17 mouse cellular contexts compared by ENCODE assay signal in the genomic region with DNA sequence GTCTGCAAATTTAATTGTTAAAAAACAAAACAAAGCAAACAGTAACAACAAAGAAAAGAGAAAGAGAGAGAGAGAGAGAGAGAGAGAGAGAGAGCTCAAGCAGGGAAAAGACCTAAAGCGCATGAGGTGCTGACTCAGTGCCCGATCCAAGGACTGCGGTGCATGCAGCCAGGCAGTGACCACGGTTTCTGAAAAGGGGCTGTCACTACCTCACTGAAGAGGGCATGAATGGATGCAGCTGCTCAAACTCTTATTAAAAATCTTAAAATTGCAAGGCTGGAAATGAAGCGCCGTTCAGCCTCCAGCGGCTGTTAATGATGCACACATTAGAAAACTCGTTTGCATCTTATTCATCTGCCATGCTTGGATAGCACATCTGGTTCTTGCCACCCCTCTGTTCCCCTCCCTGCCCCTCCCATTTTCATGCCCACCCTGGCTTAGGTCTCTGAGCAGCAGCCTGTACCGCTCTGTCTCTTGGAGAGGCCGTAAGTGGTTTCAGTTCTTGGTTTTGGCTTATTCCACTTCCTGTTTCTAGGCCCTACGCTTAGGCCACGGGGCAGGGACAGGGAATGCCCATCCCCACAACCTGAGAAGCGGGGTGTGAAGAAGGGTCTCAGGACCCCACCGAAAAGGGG. TPM values are rescaled to one million over a fixed set of nuclear protein-coding genes. Genes with fewer than 3 reads are reported as not detected.
DNase-seq lines count a peak whose midpoint lies in the region; ATAC-seq and TF ChIP-seq lines count a peak whose summit lies in the region.
"Had no signal": no experiment of that assay in that cellular context is flagged by ENCODE, and none has a peak within 500 bp of the region (broad histone marks: within the 10 kb centered on the region; RNA-seq: fewer than 3 reads in every experiment).

No protein-coding gene starts in this region.

- 85% methylated on average over 14 of the region's 14 CpGs for WGBS in forebrain, embryonic 13.5 days
- 91% methylated on average over 14 of the region's 14 CpGs for WGBS in forebrain, embryonic 11.5 days
- 67% methylated on average over 14 of the region's 14 CpGs for WGBS in liver, postnatal 0 days (ENCODE audit: insufficient replicate concordance)
- 87% methylated on average over 14 of the region's 14 CpGs for WGBS in liver, embryonic 11.5 days
- WGBS in forebrain, embryonic 16.5 days: 75% methylated on average over 14 of the region's 14 CpGs

- H3K79me2 ChIP-seq in myocyte (ENCODE audit: control insufficient read depth, insufficient read depth): no peaks in the 10 kb centered on the region

- peak; percentile 45 for TF ChIP-seq POLR2A in myocyte (IDR thresholded peaks at IDR 0.05; ENCODE audit: insufficient read length, low read depth)

- H3K27me3 ChIP-seq in forebrain, embryonic 13.5 days: no peaks in the 10 kb centered on the region
- no peaks in the 10 kb centered on the region for H3K27me3 ChIP-seq in forebrain, embryonic 11.5 days (ENCODE audit: control insufficient read depth, insufficient read depth, low read length)
- no peaks in the 10 kb centered on the region for H3K27me3 ChIP-seq in liver, postnatal 0 days (ENCODE audit: insufficient read depth, low read length)
- H3K27me3 ChIP-seq in liver, embryonic 11.5 days (replicated peaks; ENCODE audit: control insufficient read depth, insufficient read depth, low read length): no peaks in the 10 kb centered on the region
- H3K27me3 ChIP-seq in forebrain, embryonic 16.5 days (replicated peaks; ENCODE audit: control insufficient read depth, insufficient read depth, low read length): no peaks in the 10 kb centered on the region
- no peaks in the 10 kb centered on the region for H3K27me3 ChIP-seq in myocyte (ENCODE audit: control insufficient read depth, insufficient read depth, insufficient read length)

- no peak for DNase-seq in forebrain, embryonic 11.5 days (ENCODE audit: low spot score)
- no peak for DNase-seq in liver, postnatal 0 days
- DNase-seq in liver, embryonic 11.5 days (ENCODE audit: low spot score): no peak
- no peak for DNase-seq in lung, postnatal 14 days
- no peak for DNase-seq in adrenal gland, adult 8-10 months
- DNase-seq: cerebellum, adult 2 months; gastrocnemius, postnatal 36 days; kidney, adult 2 months; left cerebral cortex, postnatal 4 days; lung, postnatal 36 days had no signal

- no peak for TF ChIP-seq CTCF in liver, postnatal 0 days (IDR thresholded peaks at IDR 0.05; ENCODE audit: low read depth)

- H3K4me2 ChIP-seq in forebrain, embryonic 13.5 days: no peak overlapping the region
- H3K4me2 ChIP-seq in forebrain, embryonic 11.5 days (ENCODE audit: low read depth, low read length, severe bottlenecking): no peak overlapping the region
- H3K4me2 ChIP-seq in liver, postnatal 0 days (ENCODE audit: low read depth, low read length): no peak overlapping the region
- no peak overlapping the region for H3K4me2 ChIP-seq in liver, embryonic 11.5 days
- H3K4me2 ChIP-seq in forebrain, embryonic 16.5 days (ENCODE audit: low read length): no peak overlapping the region
- no peak overlapping the region for H3K4me2 ChIP-seq in myocyte (ENCODE audit: low read depth)

- H3K9ac ChIP-seq in forebrain, embryonic 13.5 days: no peak overlapping the region
- H3K9ac ChIP-seq in forebrain, embryonic 11.5 days (ENCODE audit: low read length): no peak overlapping the region
- H3K9ac ChIP-seq in liver, postnatal 0 days (replicated peaks): no peak overlapping the region
- H3K9ac ChIP-seq in liver, embryonic 11.5 days (ENCODE audit: low read depth, low read length): no peak overlapping the region
- H3K9ac ChIP-seq in forebrain, embryonic 16.5 days (replicated peaks; ENCODE audit: low read depth, low read length): no peak overlapping the region
- H3K9ac ChIP-seq: liver, embryonic 14.5 days had no signal

- H3K36me3 ChIP-seq in forebrain, embryonic 13.5 days (ENCODE audit: poor library complexity, severe bottlenecking): peaks cover 64% of the 10 kb centered on the region
- H3K36me3 ChIP-seq in forebrain, embryonic 11.5 days (ENCODE audit: control insufficient read depth, insufficient read depth, low read length): peaks cover 18% of the 10 kb centered on the region
- peaks cover 37% of the 10 kb centered on the region for H3K36me3 ChIP-seq in liver, postnatal 0 days (replicated peaks; ENCODE audit: insufficient read depth, low read length)
- H3K36me3 ChIP-seq in liver, embryonic 11.5 days (ENCODE audit: control insufficient read depth, insufficient read depth, low read length): peaks cover 44% of the 10 kb centered on the region
- peaks cover 48% of the 10 kb centered on the region for H3K36me3 ChIP-seq in forebrain, embryonic 16.5 days (ENCODE audit: control insufficient read depth, insufficient read depth)
- peaks cover 60% of the 10 kb centered on the region for H3K36me3 ChIP-seq in myocyte (ENCODE audit: control insufficient read depth, insufficient read depth)

- H3K27ac ChIP-seq in forebrain, embryonic 13.5 days: peak overlapping the region; percentile 63
- no peak overlapping the region for H3K27ac ChIP-seq in forebrain, embryonic 11.5 days (ENCODE audit: low read depth, low read length)
- no peak overlapping the region for H3K27ac ChIP-seq in liver, postnatal 0 days (ENCODE audit: low read depth)
- no peak overlapping the region for H3K27ac ChIP-seq in liver, embryonic 11.5 days (ENCODE audit: low read depth, low read length)
- H3K27ac ChIP-seq in forebrain, embryonic 16.5 days (ENCODE audit: low read length): peak overlapping the region; percentile 61
- H3K27ac ChIP-seq: liver, embryonic 14.5 days had no signal

- no peaks in the 10 kb centered on the region for H3K9me3 ChIP-seq in forebrain, embryonic 13.5 days (replicated peaks)
- no peaks in the 10 kb centered on the region for H3K9me3 ChIP-seq in forebrain, embryonic 11.5 days (ENCODE audit: control insufficient read depth, low read length)
- no peaks in the 10 kb centered on the region for H3K9me3 ChIP-seq in liver, postnatal 0 days (ENCODE audit: low read length)
- no peaks in the 10 kb centered on the region for H3K9me3 ChIP-seq in liver, embryonic 11.5 days (ENCODE audit: control insufficient read depth, low read length)
- H3K9me3 ChIP-seq in forebrain, embryonic 16.5 days (ENCODE audit: control insufficient read depth, low read length): no peaks in the 10 kb centered on the region
- H3K9me3 ChIP-seq: G1E had no signal

- H3ac ChIP-seq in myocyte (ENCODE audit: control insufficient read depth, insufficient read length): no peak overlapping the region

- peak; percentile 52; the same call in 1 of the 2 replicates for ATAC-seq in forebrain, embryonic 13.5 days
- no peak for ATAC-seq in forebrain, embryonic 11.5 days (replicated peaks; ENCODE audit: low FRiP score)
- peak; percentile 35; the same call in 1 of the 2 replicates for ATAC-seq in liver, postnatal 0 days
- ATAC-seq in liver, embryonic 11.5 days (replicated peaks; ENCODE audit: low FRiP score): no peak
- ATAC-seq in forebrain, embryonic 16.5 days: peak; percentile 56

- no peak for TF ChIP-seq EP300 in liver, postnatal 0 days (IDR thresholded peaks at IDR 0.05; ENCODE audit: low read depth)

- no peaks in the 10 kb centered on the region for H3K4me1 ChIP-seq in forebrain, embryonic 13.5 days
- H3K4me1 ChIP-seq in forebrain, embryonic 11.5 days (replicated peaks; ENCODE audit: control insufficient read depth, insufficient read depth, low read length): no peaks in the 10 kb centered on the region
- H3K4me1 ChIP-seq in liver, postnatal 0 days (ENCODE audit: insufficient read depth): 0 out of 2 replicates have a peak, but pooled peaks cover 3% of the 10 kb centered on the region
- H3K4me1 ChIP-seq in liver, embryonic 11.5 days (replicated peaks; ENCODE audit: control insufficient read depth, insufficient read depth, low read length): no peaks in the 10 kb centered on the region
- no peaks in the 10 kb centered on the region for H3K4me1 ChIP-seq in forebrain, embryonic 16.5 days (replicated peaks; ENCODE audit: control insufficient read depth, insufficient read depth, low read length)

- H3K4me3 ChIP-seq in forebrain, embryonic 13.5 days: no peak overlapping the region
- H3K4me3 ChIP-seq in forebrain, embryonic 11.5 days (ENCODE audit: low read depth, low read length): no peak overlapping the region
- no peak overlapping the region for H3K4me3 ChIP-seq in liver, postnatal 0 days (ENCODE audit: low read depth, low read length)
- H3K4me3 ChIP-seq in liver, embryonic 11.5 days (ENCODE audit: low read depth, low read length): no peak overlapping the region
- H3K4me3 ChIP-seq in forebrain, embryonic 16.5 days (replicated peaks; ENCODE audit: low read length): no peak overlapping the region
- no peak overlapping the region for H3K4me3 ChIP-seq in myocyte

RNA-seq across cellular contexts. Expression of gene Rxfp4, which starts 5.0 kb away (rescaled TPM):
- not detected in 2 replicates for polyA plus RNA-seq in forebrain, embryonic 13.5 days (2015; fragmentation: Nextera tagmentation; extraction: Ambion mirVana)
- polyA plus RNA-seq in forebrain, embryonic 11.5 days (2014; fragmentation: Nextera tagmentation; extraction: Ambion mirVana): not detected in 2 replicates
- not detected in 2 replicates for polyA plus RNA-seq in liver, postnatal 0 days (2015; fragmentation: Nextera tagmentation; extraction: Ambion mirVana)
- polyA plus RNA-seq in liver, embryonic 11.5 days (2014; fragmentation: Nextera tagmentation; extraction: Ambion mirVana): not detected in 2 replicates
- not detected in 2 replicates for polyA plus RNA-seq in forebrain, embryonic 16.5 days (2015; fragmentation: Nextera tagmentation; extraction: Ambion mirVana)
- polyA plus RNA-seq in myocyte (2012; fragmentation: generic; extraction: Trizol): not detected
- not detected for total RNA-seq in adrenal gland, adult 8-10 months (2022)
- total RNA-seq: G1E; gastrocnemius, postnatal 36 days; heart, postnatal 10 days; left cerebral cortex, postnatal 4 days had no signal
- polyA plus RNA-seq: cerebellum, adult 2 months; G1E; liver, embryonic 14.5 days; thymus, postnatal 0 days had no signal

RNA-seq across cellular contexts. Expression of gene Khdc4, which starts 37.7 kb away (rescaled TPM):
- polyA plus RNA-seq in forebrain, embryonic 13.5 days (2015; fragmentation: Nextera tagmentation; extraction: Ambion mirVana): 97.8 and 102 TPM in 2 replicates
- 111 and 116 TPM in 2 replicates for polyA plus RNA-seq in forebrain, embryonic 11.5 days (2014; fragmentation: Nextera tagmentation; extraction: Ambion mirVana)
- polyA plus RNA-seq in liver, postnatal 0 days (2015; fragmentation: Nextera tagmentation; extraction: Ambion mirVana): 18.8 and 19.8 TPM in 2 replicates
- polyA plus RNA-seq in liver, embryonic 11.5 days (2014; fragmentation: Nextera tagmentation; extraction: Ambion mirVana): 64.7 and 65.7 TPM in 2 replicates
- 107 and 109 TPM in 2 replicates for polyA plus RNA-seq in forebrain, embryonic 16.5 days (2015; fragmentation: Nextera tagmentation; extraction: Ambion mirVana)
- polyA plus RNA-seq in myocyte (2012; fragmentation: generic; extraction: Trizol): 17.2 TPM
- total RNA-seq in adrenal gland, adult 8-10 months (2022): 10 to 100 TPM; 48.9 to 84.1 (median 58.1) TPM

RNA-seq across cellular contexts. Expression of gene Arhgef2, which starts 42.1 kb away (rescaled TPM):
- 151 and 162 TPM in 2 replicates for polyA plus RNA-seq in forebrain, embryonic 13.5 days (2015; fragmentation: Nextera tagmentation; extraction: Ambion mirVana)
- polyA plus RNA-seq in forebrain, embryonic 11.5 days (2014; fragmentation: Nextera tagmentation; extraction: Ambion mirVana): 118 and 123 TPM in 2 replicates
- 13.7 and 13.8 TPM in 2 replicates for polyA plus RNA-seq in liver, postnatal 0 days (2015; fragmentation: Nextera tagmentation; extraction: Ambion mirVana)
- 64.3 and 66.3 TPM in 2 replicates for polyA plus RNA-seq in liver, embryonic 11.5 days (2014; fragmentation: Nextera tagmentation; extraction: Ambion mirVana)
- polyA plus RNA-seq in forebrain, embryonic 16.5 days (2015; fragmentation: Nextera tagmentation; extraction: Ambion mirVana): 166 and 210 TPM in 2 replicates
- polyA plus RNA-seq in myocyte (2012; fragmentation: generic; extraction: Trizol): 361 TPM
- total RNA-seq in adrenal gland, adult 8-10 months (2022): 10 to 100 TPM; 22.0 to 48.2 (median 31.5) TPM

Comparison
In these comparisons a context has a peak if more than half of its experiments do, and no peak if none do; other contexts are left out.
1. ATAC-seq: peak in forebrain, embryonic 13.5 days (single experiment), liver, postnatal 0 days (single experiment) and forebrain, embryonic 16.5 days (single experiment); none in forebrain, embryonic 11.5 days (single experiment) and liver, embryonic 11.5 days (single experiment).
2. H3K27ac ChIP-seq: peak in forebrain, embryonic 13.5 days (single experiment) and forebrain, embryonic 16.5 days (single experiment); none in forebrain, embryonic 11.5 days (single experiment), liver, postnatal 0 days (single experiment) and liver, embryonic 11.5 days (single experiment).